Mouse (Mus musculus) ES-CJ7 (cell line): ENCODE measurements around the gene Abcb8.

ENCODE experiments used
- DNase-seq: peaks from one replicate; pipeline ENCODE4 v3.0.0; 2011; ENCODE audit warnings: low read depth, low spot score

The Abcb8 gene

DNA sequence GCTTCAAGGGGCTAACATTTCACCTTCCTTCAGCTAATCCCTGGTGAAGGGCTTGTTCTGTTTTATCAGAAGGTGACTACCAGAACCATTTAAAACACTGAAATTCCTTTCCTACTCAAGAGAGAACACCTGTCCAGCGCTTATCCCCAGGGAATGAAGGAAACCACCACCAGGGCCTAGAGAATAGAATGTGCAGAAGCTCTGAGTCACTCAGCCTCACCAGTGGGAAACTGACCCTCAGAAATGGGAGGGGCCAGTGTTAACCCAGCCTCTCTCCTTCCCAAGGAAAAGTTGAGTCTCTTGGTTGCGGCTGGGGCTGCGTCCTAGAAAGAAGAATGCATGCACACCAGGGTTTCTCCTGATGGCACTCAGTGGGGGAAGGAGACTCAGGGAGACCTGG, 61.6 kb downstream of the Abcb8 start:
- no peak for DNase-seq

DNA sequence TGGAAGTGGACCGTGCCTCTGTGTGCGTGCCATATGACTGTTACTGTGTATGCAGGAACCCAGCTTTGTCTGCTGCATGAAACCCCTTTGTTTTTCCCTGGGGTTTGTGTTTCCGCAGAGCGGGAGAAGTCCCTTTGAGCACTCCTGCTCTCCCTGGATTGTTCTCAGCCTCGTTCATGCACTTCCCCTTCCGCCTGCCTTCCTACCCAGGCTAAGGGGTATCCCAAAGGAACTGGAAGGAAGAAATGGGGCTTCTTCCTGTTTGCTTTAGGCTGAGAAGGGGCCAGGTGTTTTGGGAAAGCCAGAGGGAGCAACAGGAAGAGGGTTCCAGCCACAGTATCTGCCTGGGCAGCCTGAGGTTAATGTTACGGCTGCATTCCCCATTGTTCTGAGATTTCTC, 62.1 kb downstream of the Abcb8 start:
- DNase-seq, result no peak
